Mouse (Mus musculus) brain, embryonic 14.5 days (tissue): ENCODE results near the gene Dqx1.
A peak's percentile ranks its signal among the peaks of the same experiment; 100 is the strongest.

Experiments used
- CTCF ChIP-seq: fragments of 200-500 bp; IDR thresholded peaks from 2 replicates; pipeline ENCODE4 v1.5.1; 2012; ENCODE audit warnings: inconsistent platforms, mild to moderate bottlenecking, moderate library complexity, borderline replicate concordance; ENCODE audit not compliant: insufficient read depth, insufficient read length; ENCODE audit errors: extremely low read depth
- POLR2A ChIP-seq: fragments of 200-500 bp; IDR thresholded peaks from 2 replicates; pipeline ENCODE4 v1.6.1; 2012; ENCODE audit warnings: mild to moderate bottlenecking, inconsistent platforms, borderline replicate concordance; ENCODE audit not compliant: poor library complexity, insufficient read depth, insufficient read length, severe bottlenecking; ENCODE audit errors: extremely low read depth

- TF ChIP-seq POLR2A, result no peak
- TF ChIP-seq CTCF, result 0 out of 2 replicates have a peak, but pooled peaks have one; percentile 5
Observed at GRCm38 (mm10) chr6:83032769-83033191, 24.9 kb upstream of the Dqx1 start.
